Mouse (Mus musculus) left cerebral cortex, postnatal 10 days (tissue): Measurements from ENCODE around the gene Otog. TPM values are rescaled to one million over a fixed set of nuclear protein-coding genes. Genes with fewer than 3 reads are reported as not detected.

Experiments used
- DNase-seq, 2 experiments: peaks; one replicate each; pipeline ENCODE4 v3.0.0; 2021 to 2022; ENCODE audit warnings: low spot score in 2 of 2, mixed read lengths in 1 of 2; ENCODE audit errors: extremely low spot score in 1 of 2
- intact Hi-C: fragments of 180-260 bp; cut with DNase I; formaldehyde crosslinking; loops from one replicate; pipeline ENCODE4 v1.15.1; 2025
- total RNA-seq, 2 experiments: library from RNA; stranded (reverse); gene quantifications; 2 replicates each; pipeline ENCODE4 v1.2.3; 2021

Otog gene
- total RNA-seq, 2 experiments from 2014 or later = 0.26 to 0.34 TPM

DNA sequence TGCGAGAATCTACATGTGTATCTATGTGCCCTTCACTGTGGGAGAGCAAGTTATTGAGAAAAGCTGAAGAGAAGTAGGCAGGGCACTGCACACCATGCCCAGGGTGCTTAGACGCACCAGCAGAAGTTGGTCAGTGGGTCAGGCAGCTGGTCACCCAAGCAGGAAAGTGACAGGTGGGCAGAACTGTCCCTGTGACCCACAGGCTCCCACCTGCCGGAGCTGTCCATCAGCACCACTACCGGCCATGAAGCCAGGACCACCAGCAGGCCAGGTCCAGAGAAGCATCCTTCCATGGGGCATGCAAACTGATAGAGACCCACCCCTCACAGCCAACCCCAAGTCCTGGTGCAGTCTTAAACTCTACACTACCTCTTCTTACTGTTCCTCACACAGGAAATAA is 106.9 kb downstream of the Otog start:
- intact Hi-C loops = no loop called here
- no peak for DNase-seq

DNA sequence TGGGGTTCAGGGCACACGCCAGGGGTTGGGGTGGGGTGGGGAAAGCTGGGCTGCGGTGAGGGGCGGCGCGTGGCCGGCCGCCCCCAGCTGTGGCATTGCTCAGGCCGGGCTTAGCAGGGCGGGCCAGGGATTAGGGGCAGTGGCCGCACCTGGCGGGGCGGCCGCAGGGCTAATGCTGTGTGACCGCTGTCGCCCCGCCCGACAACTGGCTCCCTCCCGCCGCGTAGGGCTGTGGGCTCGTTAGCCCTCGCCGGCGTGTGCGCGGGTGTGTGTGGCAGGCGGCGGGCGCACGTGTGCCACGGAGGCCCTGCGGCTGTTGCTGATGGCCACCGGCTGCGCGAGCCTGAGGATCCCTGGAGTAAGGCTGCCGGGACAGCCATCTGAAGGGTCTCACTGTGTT is 108.0 kb downstream of the Otog start:
- intact Hi-C loops = no loop called here
- DNase-seq = peak in 1 of 2 experiments; percentile 40

DNA sequence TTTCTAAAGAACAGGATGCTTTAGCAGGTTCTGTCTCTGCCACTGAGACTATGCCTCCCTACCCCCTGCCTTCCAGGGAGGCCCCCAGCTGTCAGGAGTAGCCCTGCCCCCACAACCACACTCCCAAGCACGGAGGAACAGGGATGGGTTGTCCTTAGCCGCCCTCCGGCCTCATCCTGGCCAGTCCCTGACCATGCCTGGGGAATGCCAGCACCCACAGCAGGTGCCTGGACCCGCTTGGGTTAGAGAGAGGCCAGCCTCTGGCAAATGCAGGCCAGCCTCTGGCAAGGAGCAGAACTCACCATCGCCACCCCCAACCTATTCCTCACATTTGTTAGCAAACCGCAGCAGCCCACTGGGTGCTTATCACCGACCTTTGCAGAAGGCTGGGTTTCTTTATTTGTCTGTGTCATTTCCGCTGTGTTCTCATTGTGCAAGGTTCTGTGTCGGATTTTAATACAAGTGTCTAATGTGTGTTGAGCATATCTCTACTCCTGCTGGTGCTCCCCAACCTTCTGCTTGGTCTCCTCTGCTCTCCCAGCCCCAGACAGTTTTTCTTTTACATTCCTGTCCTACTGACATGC is 109.4 kb downstream of the Otog start:
- DNase-seq = peak in 1 of 2 experiments; percentile 24
- intact Hi-C loops = no loop called here

DNA sequence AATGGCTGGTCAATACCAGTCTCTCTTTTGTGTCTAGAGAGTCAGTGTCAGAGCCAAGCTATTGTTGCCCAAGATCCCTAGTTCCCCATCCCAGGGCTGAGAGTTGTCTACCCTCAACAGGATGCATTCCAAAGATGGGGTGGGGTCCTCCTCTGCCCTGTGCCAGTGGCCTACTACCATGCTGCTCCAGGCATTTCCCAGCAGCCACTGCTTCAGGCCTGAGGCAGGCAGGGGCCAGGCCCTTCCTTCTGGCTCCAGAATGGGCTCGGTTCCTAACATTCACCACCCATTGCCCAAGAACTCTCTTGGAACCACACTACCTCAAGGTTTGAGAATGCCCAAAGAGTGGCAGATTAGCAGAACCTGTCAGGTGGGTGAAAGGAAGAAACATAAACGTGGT is 112.0 kb downstream of the Otog start:
- no peak for DNase-seq
- intact Hi-C loops = no loop called here

DNA sequence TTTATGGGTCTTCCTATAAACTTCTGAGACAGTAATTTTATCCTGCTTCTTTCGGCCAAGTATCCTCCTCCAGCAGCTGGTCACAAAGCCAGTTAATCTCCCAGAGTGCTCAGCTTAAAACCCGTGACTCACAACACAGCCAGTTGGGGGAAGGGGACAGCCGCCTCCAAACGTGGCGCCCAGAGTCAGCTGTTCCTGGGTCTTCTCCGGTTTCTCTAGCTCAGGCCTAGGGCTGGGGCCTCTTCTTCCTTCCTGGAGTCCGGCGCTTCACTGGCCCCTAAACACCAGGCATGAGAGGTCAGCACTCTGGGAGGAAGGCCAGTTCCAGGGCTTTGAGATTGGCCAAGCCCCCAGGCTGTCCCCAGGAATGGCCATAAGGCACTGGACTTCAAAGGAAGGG is 112.4 kb downstream of the Otog start:
- no peak for DNase-seq
- intact Hi-C loops = no loop called here

DNA sequence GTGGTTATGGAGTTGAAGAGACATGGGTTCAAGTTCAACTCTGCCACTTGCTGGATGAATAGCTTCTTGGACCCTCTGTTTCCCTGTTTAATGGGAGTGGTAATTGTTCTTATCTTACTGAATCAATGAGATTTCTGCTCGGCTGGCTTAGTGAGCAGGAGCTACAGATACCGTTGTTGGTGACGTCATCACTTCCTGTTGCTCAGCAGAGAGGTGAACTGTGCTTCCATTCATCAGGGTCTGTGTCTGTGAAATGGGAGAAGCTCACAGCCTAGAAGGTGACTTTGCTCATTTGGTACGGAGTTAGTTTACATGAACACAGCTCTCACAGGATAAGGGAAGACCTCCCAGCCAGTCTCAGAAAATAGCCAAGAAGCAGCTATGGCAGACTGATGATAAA is 113.1 kb downstream of the Otog start:
- intact Hi-C loops = no loop called here
- no peak for DNase-seq

Other genes with a start within 250 kb of the Otog start
- gene Abcc6, start 210.7 kb upstream of the Otog start, total RNA-seq = 1 to 10 TPM; 3.9 to 4.4 TPM
- gene Nomo1, start 207.3 kb upstream of the Otog start, total RNA-seq = 100 to 1,000 TPM; 109 to 115 TPM
- 10 to 100 TPM; 19.4 to 19.5 TPM for gene Kcnj11, start 140.2 kb upstream of the Otog start, total RNA-seq
- gene Abcc8, start 61.0 kb upstream of the Otog start, total RNA-seq = 10 to 100 TPM; 28.8 to 31.1 TPM
- under 1 TPM in 1 of 2 experiments, not detected in 1; 0.16 TPM for gene Ush1c, start 2.5 kb upstream of the Otog start, total RNA-seq
- gene Myod1, start 135.5 kb downstream of the Otog start, total RNA-seq = not detected
- gene Kcnc1, start 155.5 kb downstream of the Otog start, total RNA-seq = 10 to 100 TPM; 52.9 to 53.4 TPM